Mouse (Mus musculus) liver, embryonic 18 days (tissue): ENCODE data around the gene Hspd1. TPM values are rescaled to one million over a fixed set of nuclear protein-coding genes. Genes with fewer than 3 reads are reported as not detected.

ENCODE experiments used
- polyA plus RNA-seq: library from polyadenylated mRNA; depleted of rRNA; stranded (reverse); fragments of >200 nt; gene quantifications from 2 replicates; pipeline ENCODE4 v1.2.3, GENCODE M21; 2012; rRNA removed

The Hspd1 gene
- 152 and 170 TPM in 2 replicates for polyA plus RNA-seq

GRCm38 (mm10) chr1:55087932-55088610 lies at the start of gene Hspd1, which contains the start of gene Hspe1:
Hspd1 (minus strand) TSS chr1:55088243.
Hspe1 (plus strand) TSS chr1:55088132.

GRCm38 (mm10) chr1:55130943-55131401 lies 42.9 kb upstream of the Hspd1 start, which contains the start of gene Mob4:
Mob4 (plus strand) TSS chr1:55131231.

GRCm38 (mm10) chr1:55052355-55052953 lies 35.6 kb downstream of the Hspd1 start, which contains the start of gene Coq10b:
Coq10b (plus strand) TSS chr1:55052770.

Other genes starting within 250 kb of the Hspd1 start
- gene Ankrd44, start 161.9 kb downstream of the Hspd1 start, polyA plus RNA-seq = 6.8 and 8.0 TPM in 2 replicates
- gene Sf3b1, start 60.8 kb downstream of the Hspd1 start, polyA plus RNA-seq = 42.8 and 47.3 TPM in 2 replicates
- gene Coq10b, start 35.5 kb downstream of the Hspd1 start, polyA plus RNA-seq = 9.3 and 10.1 TPM in 2 replicates
- gene Hspe1, start 111 bp downstream of the Hspd1 start, polyA plus RNA-seq = 233 and 277 TPM in 2 replicates
- 12.1 and 12.2 TPM in 2 replicates for gene Mob4, start 43.0 kb upstream of the Hspd1 start, polyA plus RNA-seq
- 0.52 and 0.56 TPM in 2 replicates for gene Rftn2, start 138.5 kb upstream of the Hspd1 start, polyA plus RNA-seq
- 1.1 TPM in 2 replicates for gene Mars2, start 148.9 kb upstream of the Hspd1 start, polyA plus RNA-seq